Mouse (Mus musculus) kidney, adult 11 months (tissue): ENCODE results near the gene Cblb.

Experiments used
- DNase-seq: peaks from one replicate; pipeline ENCODE4 v3.0.0; 2022

Cblb gene

DNA sequence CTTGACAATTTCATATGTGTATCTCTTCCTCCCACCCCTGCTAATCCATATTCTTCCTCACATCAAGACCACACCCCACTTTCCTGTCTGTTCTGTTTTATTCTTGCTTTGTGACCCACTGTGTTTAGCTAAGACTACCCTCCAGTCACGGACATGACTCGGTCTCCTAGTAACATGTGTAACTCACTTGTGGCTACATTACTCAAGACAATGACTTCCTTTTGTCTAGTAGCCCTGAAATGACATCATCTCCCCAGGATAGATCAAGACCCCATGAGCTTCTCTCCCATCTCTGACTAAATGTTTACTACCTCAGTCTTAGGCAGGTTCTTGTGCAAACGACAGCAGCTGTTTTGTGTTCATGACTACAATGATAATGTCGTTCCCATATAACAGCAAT is 191.9 kb downstream of the Cblb start:
- DNase-seq = no peak

DNA sequence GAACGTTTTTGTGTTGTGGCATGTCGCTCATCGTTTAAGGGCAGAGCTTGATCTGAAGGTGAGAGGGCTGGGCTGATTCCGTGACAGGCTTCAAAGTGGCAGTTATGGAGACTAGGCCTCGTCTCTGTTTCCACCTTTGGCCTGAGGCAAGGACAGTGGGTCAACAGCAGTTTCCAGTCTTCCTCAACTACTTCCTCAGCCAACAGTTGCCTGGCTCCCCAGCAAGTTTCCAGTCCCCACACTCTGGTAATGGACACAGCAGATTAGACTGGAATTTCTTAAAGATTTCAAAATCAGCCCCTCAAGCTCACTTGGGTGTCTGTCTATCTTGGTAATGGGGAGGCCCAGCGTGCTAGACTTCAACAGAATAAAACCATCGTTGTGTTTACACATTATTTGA is 198.4 kb downstream of the Cblb start:
- DNase-seq = no peak

DNA sequence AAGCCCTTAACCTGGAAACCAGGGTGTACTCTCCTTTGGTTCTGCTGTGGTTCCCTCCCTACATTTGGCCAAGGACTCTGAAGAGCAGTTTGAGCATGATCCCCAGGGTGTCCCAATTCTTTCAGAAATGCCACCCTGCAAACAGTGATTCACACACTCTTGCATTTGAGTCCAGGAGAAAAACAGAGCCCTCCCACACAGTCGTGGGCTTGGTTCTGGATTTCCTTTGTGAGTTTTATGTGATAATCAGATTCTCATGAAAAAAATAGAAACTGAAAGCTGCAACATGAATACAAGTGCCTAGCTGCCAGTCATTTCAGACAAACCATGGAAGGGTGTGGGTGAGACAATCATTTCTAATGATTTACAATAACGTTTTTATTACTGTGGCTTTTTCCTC is 198.9 kb downstream of the Cblb start:
- no peak for DNase-seq

DNA sequence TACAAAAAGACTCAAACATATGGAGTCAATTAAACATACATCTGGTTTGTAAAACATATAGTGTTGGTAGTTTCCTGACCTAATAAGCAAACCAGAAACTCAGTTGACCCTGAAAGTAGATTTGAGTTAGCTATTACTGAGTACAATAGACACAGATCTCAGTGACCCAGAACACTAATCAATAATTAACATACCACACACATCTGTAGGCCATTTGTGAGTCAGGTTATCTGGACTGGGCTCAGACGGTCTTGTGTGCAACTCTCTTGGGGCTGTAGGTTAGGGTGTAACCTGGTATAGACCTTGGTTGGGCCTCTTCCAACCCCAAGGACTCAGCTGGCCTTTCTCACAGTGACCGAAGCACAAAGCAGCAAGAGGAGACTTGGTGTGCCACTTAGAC is 211.1 kb downstream of the Cblb start:
- peak; percentile 26 for DNase-seq

DNA sequence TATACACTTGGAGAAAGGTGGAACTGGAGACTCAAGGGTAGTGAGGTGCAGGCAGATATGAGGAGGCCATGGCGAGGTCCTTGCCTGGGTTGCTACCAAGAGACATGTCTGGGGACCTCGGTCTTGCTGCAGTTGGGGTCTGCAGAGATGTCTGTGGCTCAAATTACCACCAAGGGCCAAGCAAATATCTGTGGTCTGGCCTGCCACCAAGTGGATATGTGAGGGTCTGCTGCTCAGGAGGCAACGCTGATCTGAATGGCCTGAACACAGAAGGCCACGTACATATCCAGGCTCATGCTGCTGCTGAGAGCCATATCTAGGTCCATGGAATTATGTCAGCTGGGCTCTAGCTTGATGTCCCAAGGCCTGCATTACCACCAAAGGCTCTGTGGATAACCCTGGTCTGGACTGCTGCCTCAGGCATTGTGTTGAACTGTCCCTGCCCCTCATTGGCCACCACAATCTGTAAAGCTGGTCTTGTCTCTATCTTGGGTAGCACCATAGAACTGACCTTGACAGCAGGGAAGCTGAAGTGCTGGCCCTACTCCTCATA is 212.5 kb downstream of the Cblb start:
- DNase-seq = no peak

DNA sequence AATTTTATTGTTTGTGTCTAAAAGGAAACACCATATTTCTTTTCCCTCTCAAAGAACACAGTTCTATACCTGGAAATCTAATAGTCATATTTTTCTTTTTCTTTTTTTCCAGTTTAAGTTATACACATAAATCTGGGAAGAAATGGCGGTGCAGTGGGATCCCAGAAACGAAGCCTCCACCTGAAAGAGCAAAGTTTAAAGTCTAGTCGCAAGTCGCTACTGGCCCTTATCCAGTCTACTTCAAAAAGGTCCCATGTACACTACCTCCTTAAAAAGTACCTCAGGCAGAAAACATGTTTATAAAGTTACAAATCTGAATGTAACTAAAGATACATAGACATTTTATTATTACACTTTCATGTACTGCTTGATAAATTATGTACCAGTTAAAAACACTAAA is 219.2 kb downstream of the Cblb start:
- DNase-seq = no peak

DNA sequence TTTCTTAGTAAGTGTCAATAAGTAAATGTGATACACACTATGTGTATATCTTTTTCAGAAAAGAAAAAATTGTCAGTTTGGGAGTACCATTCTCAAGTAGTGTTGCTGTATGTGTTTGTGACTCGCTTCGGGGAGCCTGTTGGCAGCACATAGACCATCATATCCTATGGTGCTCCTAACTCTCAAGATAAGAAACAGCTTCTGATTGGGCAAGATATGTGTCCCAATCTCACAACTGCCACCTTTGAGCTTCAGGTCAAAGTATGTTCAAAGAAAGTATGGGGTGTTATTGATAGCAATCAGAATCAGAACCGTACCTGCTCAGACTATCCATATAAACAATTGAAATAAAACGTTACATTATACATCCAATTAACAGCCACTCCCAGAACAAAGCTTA is 219.9 kb downstream of the Cblb start:
- no peak for DNase-seq
